Mouse (Mus musculus) right cerebral cortex, adult 18-20 months (tissue): ENCODE results near the gene Fam19a5.

Source experiments
- DNase-seq: peaks from one replicate; pipeline ENCODE4 v3.0.0; 2022; ENCODE audit warnings: mixed read lengths

Fam19a5 gene

DNA sequence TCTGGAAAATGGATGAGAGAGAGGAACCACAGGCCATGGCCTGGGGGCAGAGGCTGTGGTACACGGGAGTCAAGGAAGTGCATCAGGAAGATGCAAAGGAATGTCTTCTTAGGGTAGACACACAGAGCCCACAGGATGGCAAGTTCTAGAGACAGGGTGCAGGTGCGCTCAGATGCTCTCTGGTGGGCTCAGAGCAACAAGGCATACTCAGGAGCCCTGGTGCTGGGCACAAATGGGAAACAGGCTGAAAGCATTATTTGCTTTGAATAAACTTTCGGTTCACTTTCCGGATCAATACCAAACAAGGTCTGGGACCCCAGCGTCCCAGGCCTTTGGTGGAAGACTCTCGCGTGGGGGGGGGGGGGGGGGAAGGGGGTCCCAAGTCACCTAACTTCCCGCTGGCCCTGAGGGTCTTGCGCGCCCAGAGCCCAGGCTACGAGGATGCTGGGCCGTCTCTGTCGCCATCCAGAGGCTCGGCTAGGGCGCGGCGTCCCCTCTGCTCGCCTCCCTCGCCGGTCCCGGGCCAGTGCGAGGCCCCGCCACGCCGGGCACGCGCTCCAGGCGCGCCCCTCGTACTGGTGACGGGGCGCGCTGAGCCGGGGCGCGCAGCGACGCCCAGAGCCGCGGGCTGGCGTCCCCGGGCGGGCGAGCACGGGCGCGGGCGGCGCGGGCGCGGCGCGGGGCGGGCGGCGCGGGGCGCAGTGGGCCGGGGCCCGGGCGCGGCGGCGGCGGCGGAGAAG lies at the start of gene Fam19a5:
Fam19a5 (plus strand) TSS at position 701 of the 740 bp plus-strand sequence.
- peak; percentile 67 for DNase-seq

DNA sequence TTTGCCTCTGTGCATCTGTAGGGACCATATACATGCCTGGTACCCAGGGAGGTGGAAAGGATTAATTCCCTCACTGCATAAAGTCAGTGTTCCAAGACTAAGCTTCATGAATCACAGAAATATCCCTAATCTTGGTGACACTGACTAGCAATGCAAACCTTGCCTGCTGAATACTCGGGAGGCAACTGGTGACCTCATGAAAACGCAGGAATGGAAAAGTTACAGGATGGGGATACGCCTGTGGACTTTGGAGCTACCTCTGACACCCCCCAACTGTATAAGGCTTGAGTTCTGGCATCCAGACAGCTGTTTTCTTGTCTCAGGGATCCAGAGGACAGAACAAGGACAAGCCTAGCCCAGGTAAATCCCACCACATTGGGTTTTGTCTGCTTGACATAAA lies 42.4 kb upstream of the Fam19a5 start:
- DNase-seq = no peak

DNA sequence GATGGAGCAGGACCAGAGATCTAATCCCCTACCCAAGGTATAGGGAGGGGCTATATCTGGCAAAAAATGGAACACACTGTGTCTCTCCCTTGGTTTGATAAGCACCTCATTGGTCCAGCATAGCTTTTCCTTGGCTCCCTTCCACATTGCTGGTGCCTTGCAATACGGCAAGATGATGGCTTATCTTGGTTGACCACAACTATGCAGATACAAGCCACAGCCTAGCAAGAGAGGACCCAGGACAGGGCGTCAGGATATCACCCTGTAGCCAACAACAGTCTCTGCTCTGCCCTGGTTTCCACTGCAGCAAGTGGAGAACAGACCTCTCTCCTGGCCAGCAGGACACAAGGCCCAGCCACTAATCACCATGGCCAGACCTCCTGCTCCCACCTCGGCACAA lies 36.8 kb upstream of the Fam19a5 start:
- DNase-seq = no peak

DNA sequence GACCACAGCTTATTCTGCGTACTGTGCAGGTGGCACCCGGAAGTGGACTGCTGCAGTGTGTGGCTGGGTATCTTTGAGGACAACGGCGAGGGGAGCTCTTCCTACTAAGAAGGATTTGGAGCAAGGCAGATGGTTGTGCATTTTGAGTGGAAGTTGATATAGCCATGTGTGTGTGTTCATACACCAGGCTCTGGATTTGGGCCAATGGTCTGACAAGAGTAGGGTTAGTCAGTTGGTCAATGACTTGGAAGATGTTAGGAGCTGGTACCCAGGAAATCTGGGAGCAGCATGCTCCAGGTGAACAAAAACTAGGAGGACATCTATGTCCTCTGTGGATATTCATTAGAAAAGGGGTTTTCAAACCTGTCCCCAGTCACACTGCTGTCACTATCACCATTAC lies 33.2 kb upstream of the Fam19a5 start:
- DNase-seq = no peak

DNA sequence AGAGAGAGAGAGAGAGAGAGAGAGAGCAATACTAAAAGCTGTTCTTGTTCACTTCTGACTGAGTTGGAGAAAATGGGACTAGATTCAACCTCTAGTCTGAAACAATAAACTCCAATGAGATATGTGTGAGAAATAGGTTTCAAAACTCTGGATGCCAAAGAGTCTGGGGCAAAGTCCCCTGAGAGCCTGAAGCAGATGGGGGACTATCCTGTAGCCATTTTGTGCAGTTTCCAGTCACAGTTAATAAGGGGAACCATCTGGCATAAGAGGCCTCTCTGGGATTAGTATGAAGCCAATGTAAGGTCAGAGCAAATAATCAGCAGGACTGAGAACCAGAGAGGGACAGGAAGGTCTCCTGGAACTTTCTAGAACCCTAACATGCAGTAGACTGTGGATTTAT lies 25.9 kb upstream of the Fam19a5 start:
- DNase-seq = no peak

DNA sequence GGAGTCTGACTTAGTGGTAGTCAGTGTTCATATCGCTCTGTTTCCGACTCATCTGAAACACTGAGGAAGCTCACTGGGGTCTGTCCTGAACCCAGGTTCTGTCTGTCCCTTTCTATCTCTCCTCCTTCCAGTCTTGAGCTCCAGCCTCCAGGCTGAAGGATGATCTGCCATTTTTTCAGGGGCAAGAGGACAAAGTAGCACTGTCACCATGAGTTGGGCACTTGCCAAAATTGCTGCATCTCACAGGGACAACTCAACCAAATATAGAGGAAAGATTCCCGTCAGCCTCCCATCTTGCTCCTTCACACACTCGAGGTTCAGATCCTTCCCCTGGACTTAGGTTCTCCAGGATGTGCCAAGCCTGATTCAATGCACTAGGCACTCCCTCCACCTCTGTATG lies 14.8 kb upstream of the Fam19a5 start:
- no peak for DNase-seq

DNA sequence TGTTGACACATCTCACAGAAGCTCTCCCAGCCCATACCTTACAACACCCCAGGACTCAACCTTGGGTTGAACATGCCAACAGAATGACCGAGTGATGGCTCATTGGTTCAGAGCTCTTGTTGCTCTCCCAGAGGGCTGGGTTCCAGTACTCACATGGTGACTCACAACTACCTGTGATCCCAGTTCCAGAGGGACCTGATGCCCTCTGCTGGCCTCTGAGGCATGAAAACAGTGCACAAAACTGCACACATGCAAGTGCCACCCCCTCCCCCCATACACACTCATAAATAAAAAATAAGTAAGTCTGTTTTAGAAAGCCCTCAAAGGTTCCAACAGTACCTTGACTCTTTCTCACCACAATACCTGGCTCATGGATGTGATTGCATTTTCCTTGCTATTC lies 2.4 kb upstream of the Fam19a5 start:
- DNase-seq = no peak

DNA sequence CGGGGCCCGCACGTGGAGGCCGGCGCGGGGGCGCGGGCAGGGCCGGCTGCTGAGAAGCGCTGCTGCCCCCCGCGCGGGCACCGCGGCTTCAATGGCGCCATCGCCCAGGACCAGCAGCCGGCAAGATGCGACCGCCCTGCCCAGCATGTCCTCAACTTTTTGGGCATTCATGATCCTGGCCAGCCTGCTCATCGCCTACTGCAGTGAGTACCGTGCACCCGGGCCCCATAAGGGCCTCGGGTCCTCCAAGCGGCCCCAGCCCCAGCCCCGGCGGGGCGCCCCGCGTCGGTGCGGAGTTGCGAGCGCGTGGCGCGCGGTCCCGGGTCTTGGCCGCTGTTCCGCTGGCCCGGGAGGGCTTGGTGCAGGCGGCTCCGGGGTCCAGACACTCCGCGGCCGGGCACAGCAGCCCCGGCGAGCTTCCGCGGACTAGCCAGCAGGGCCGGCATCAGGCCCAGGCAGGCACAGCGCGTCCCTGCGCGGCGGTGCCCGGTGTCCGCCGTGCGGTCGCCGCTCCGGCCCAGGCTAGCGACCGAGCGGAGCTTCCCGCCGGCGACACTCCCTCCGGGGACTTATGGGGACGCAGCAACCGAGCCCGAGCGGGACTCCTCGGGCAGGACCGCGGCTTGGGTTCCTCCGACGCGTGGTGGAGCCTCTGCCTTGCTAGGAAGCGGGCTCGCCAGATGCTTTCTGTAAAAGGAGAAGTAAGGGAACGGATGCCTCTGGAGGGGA lies 466 bp downstream of the Fam19a5 start:
- DNase-seq = peak; percentile 59

DNA sequence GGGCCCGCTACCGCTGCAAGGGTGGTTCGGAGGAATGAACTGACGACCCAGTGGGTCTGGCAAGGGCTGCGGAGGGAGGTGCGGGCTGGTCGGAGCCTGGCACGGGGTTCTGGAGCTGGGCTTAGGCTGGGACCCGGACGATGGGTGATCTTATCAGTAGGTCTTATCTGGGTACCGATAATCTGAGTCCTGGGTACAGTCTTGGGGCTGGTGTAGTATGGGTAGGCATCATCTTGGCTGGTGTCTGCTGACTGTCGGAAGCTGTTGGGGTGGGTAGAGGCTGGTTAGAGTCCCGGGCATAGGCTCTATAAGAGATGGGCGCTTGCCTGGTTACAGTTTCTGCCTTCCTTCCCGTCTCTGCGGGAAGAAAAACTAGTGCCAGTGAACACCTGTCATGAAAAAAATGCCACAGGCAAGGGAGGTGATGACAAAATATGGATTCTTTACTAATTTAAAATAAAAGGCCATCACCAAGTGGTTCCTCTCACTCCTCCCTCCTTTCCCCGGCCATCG lies 1.1 kb downstream of the Fam19a5 start:
- no peak for DNase-seq

DNA sequence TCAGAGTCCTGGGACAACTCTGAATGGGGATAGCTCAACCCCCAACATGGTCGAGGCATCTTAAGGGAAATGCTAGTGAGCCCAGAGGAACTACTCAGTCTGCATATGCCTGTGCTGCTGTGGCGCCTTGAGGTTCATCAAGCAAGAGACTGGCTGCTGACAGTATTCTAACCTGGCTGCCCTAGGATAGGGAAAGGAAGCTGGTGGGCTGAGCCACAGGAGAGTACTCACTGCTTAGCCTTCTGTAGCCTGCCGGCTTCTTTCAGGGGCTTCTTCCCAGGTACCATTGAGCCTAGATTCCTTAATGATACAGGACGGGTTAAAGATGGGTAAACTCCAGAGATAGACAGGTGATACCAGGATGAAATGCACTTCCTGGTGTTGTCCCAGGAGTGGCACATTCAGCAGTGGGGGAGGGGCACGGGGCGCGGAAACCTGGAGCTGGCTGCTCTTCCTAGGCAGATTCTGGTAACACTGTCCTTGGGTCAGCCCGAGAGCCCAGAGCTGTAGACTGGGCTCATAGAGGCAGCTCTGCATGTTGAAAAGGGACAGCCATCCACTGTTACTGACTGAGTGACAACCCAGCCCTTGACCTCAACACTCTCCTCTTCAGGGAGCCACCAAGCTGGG lies 1.7 kb downstream of the Fam19a5 start:
- no peak for DNase-seq

DNA sequence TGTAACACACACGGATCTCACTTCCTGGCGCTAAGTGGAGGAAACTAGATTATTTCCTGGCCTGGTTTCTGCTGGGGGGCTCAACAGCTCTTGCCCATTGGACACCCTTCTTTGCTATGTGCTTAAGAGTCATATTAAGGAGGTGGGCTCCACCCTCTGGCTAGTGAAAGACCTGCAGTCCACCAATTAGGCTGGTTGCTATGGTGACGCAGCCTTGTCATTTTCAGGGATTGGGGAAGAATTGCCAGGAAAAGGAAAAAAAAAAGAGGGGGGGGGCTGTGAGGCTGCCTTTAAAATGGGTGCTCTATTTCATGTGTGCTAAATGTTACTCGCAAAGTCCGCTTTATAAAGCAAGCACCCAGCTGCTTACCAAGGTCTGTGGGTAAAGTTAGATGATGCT lies 2.9 kb downstream of the Fam19a5 start:
- peak; percentile 72 for DNase-seq

DNA sequence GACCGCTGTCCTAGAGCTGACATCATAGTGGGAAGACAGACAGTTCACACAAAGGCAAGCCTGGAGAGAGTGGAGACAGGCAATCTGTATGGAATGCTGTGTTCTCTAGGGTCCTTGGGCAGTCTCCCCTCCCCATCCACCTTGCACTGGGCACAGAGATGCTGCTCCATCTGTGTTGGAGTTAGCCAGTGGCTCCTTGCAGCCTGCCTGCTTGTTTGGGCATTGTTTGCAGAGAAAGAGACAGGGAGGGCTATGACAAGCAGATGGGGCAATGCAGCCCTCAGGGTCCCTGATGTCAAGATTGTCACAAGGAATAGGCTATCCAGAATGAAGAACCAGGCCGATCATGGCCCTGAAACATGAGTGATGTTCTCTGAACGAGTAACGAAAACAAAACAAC lies 5.6 kb downstream of the Fam19a5 start:
- no peak for DNase-seq

DNA sequence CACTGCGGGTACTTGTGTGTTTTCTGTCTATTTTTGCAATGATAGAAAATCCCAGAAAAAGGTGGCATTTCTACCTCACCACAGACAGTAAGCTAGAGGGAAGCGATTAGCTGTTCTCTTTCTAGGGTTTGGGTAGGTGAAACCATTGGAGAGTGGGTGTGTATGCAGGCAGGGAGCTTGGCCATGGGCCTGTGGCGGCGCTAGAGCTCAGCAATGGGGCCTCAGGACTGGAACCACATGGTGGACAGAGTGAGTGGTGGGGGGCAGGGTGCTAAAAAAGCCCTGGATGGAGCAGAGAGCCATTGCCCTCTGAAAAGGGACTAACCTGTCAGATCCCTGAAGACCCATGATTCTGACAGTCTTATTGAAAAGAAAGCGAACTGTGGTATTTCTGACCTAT lies 6.7 kb downstream of the Fam19a5 start:
- peak; percentile 24 for DNase-seq

DNA sequence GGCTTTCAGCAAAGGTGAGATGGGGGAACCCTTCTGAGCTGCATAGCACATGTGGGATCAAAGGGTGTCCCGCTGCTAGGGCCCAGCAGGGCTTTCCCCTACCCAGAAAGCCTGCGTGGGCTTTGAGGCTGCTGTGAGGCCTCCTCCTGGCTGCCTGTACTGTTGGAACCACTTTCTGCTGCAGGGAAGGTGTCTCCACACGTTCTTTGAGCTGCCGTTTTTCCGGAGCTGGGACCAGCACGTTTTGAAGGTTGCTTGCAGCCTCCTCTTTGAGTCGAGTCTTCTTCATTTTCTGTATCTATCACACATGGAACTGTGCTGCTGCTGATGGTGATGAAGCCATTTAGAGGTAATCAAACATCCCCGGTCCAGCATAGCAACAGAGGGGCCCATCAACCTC lies 7.5 kb downstream of the Fam19a5 start:
- DNase-seq = peak; percentile 33

DNA sequence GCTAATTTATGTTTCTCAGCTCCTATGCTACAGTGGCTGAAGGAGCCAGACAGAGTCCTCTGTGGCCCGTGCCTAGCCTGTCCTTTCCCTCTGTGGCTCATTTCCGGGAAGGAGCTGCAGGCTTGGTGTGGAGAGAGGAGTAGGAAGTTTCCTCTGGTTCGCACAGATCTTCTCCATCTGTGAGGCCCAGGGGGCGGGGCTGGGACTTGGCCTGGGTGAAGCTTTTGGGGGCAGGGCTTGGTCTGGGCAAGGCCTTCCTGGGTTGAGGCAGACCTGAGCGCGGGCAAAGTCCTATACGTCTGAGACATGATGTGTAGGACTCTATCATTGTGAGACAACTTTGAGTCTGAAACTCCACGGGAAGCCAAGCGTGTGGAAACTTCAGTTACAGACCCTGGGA lies 11.7 kb downstream of the Fam19a5 start:
- no peak for DNase-seq

DNA sequence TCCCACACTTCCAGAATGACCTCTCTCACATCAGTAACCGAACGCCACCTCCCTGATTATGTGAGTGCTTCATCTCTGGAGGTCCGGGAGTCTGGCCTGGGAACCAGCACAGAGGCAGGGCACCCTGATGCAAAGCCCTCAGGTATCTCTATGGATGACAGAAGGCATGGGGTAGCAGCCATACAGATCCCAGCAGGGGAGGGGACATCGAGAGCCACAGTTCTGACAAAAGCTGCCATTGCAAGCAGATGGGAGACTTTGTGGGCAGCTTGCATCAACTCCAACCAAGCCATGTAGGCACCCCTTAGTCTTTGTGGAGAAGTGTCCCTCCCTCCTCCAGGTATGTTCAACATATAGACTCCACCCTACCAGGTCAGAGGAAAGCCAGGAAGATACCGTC lies 20.2 kb downstream of the Fam19a5 start:
- DNase-seq = no peak

DNA sequence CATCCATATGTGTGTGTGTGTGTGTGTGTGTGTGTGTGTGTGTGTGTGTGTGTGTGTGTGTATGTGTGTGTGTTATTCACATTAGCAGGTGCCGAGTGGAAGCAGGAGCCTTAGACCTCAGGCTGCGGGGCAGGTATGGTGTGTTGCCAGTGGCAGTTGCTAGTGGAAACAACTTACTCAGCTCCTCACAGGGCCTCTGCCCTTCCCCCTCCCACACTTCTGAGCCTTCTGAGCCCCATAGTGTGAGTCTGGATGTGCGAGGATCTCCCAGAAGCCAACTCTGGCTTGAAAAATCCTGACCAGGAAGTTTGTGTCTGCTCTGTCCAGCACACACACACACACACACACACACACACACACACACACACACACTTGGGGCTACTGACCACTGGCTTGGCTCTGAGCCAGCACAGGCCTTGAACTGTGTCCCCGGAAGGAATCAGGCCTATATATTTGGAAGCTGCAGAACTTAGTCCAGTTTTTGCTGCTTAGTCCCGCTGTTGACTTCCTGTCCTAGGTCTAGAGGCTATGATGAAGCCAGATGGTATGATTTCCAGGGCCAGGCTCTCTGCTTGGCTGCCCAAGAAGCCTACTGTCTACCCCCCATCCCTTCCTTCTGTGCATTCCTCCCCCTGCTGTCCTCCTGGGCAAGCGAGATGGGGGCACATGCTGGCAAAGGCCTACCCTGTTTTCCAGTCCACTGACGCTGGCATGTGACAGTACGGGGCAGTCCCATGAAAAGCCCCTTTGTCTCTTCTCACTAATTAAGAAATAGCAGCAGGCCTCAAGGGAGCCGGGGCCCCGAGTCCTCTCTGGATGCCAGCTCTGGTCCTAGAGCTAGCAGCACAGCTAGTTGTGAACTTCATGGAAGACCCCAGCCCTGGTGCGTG lies 22.2 kb downstream of the Fam19a5 start:
- peak; percentile 52 for DNase-seq

DNA sequence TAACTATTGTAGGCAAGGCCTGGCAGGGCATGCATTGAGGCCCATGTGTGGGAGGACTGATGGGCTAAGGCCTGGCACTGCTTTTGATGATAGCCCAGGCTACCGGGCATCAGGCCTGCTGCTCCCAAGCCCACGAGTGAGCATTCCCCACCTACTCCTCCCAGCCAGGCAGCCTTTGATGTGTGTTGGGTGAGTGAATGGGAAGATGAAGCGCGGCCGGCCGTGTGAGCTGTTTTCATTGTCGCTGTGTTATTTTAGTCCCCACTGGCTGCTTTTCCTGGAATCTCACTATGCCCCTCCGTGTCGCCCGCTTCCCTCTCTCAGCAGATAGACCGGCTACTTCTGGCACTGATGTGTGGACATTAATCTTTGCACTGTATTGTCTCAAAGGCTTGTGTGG lies 26.1 kb downstream of the Fam19a5 start:
- DNase-seq = no peak

DNA sequence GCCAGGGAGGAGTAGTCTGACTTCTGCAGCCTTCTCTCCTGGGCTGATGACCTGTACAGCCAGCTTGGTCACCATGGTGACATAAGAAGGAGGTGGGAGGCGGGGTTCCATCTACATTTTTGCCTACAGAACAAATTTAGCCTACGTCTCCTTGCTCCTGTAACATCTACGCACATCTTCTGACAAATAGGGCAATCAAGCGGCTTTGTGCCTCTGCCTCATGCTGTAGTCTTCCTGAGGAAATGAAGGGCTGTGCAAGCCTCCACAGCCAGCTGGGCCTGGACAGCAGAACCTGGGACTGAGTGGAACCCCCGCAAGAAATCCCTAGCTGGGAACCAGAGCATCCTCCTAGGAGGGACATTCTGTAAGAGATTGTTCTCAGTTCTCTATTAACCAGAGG lies 35.8 kb downstream of the Fam19a5 start:
- DNase-seq = peak; percentile 29

DNA sequence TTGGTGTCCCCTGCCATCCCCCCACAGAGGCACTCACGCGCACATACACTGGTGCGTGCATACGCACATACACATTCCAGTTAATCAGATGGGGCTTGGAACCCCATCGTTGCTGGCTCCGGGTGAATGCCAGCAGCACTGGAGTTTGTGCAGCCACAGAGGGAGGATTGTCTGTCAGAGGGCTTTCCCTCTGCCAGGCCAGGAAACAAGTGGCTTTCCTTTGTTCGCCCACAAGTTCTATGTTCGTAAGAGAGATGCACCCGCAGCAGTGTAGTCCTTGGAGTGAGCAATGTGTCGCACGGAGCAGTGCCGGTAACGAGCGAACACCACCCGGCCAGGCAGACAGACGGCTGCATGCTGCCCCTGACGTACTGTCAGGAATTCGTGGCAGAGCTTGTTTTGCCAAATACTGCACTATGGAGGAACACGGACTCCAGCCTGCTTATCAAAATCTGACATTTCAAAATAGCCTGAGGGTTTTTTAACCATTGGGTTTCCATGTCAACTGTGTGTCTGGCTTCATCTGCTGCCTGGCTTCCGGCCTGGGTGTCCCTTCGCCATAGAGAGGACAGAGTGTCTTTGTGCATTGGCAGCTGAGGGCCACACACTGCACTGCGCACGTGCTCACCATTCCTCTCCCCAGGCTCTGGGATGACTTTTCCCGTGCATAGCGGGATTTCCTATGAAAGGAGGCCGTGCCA lies 40.0 kb downstream of the Fam19a5 start:
- peak; percentile 39 for DNase-seq

DNA sequence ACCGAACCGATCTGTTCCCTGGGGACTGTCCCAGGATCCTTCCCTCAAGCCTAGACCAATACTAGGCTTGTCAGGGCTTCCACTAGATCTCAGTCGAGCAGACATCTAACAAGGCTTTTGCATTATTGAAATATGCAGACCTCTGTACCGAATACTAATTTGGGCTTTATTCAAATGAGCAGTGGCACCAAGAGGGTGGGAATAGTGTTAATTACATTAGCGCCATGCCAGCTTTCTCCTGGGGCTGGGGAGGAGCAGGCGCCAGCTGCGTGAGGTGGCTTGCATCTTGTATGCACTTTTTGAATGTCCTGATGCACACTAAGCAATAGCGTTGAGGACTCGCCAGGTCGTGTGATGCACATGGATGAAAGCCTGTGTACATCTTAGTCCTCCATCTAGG lies 46.9 kb downstream of the Fam19a5 start:
- DNase-seq = no peak

DNA sequence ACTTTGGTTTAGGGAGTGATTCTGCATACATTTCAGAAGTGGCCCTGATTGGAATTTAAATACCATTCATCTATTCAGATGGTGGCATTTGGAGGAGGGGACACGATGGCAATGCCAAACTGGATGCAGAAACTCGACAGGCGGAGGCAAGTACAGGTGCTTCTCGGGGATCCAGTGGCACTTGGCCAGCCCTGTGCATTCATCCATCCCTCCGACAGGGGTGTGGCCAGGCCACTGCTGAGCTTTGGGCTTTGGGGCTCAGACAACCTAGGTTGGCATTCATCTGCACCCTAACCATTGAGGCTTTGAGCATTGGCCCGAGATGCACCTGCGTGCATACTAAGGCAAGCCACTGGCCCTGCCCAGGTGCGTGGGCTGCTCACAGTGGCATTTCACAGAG lies 52.6 kb downstream of the Fam19a5 start:
- no peak for DNase-seq
